ENCODE assay signal across 8 mouse cellular contexts in the genomic region with DNA sequence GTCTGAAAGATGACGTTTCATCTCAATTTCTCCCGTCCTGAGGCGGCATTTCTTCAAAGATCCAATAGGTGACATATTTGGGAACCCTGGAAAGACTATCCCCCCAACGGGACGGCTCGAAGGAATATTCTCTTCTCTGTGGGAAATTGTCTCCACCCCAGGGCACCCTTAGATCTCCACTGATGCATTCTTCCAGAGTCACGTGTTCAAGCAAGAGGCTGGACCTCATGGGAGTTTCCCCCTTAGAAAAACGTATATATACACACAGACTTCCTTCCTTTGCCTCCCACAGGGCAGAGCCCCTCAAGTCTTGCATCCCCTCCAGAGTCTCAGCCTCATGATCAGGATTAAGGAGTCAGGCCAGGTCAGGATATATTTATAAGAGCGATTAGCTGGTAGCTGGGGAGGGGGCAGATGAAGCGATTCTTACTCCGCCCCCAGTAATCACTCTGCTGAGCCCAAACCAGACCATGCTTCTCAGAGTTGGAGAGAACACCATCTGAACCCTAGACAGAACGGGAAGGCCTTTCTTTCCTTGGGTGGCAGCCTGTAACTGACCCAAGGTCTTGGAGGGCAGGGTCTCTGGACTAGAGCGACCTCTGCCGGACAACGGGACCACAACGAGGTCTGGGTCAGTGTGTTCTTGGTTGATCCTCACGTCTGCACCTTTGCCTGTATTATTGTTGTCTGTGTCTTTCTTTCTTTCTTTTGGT. TPM values are rescaled to one million over a fixed set of nuclear protein-coding genes. Genes with fewer than 3 reads are reported as not detected.
A peak's percentile ranks its signal among the peaks of the same experiment; 100 is the strongest.
DNase-seq lines count a peak whose midpoint lies in the region; ATAC-seq and TF ChIP-seq lines count a peak whose summit lies in the region.

Gene Rtbdn (plus strand): TSS at position 464 of the 713 bp plus-strand sequence.

- no peaks in the 10 kb centered on the region for H3K79me2 ChIP-seq in liver, adult 2 months (ENCODE audit: control insufficient read depth, insufficient read depth, low read length)

- DNase-seq in liver, adult 2 months (ENCODE audit: extremely low read depth, low read depth, low spot score) = no peak
- DNase-seq in liver = no peak
- peak; percentile 83 to 85 for DNase-seq in cerebellum, postnatal 10 days
- DNase-seq in hindbrain, postnatal 0 days (ENCODE audit: low spot score) = peak; percentile 61
- DNase-seq in neural tube, embryonic 10.5 days (ENCODE audit: extremely low spot score, low spot score) = peak; percentile 40
- no peak for DNase-seq in thymus, postnatal 36 days
- DNase-seq in natural killer cell, adult 2 months (ENCODE audit: low spot score in 2 of 2) = no peak
- DNase-seq in gastrocnemius, postnatal 4 days (ENCODE audit: low spot score in 2 of 2) = no peak

- no peaks in the 10 kb centered on the region for H3K36me3 ChIP-seq in liver, adult 2 months (ENCODE audit: control insufficient read depth, insufficient read depth, low read length)
- no peaks in the 10 kb centered on the region for H3K36me3 ChIP-seq in hindbrain, postnatal 0 days (ENCODE audit: insufficient read depth, low read length)

- H3K27me3 ChIP-seq in liver, adult 2 months (ENCODE audit: control insufficient read depth, insufficient read depth, low read length) = peaks cover 22% of the 10 kb centered on the region
- H3K27me3 ChIP-seq in hindbrain, postnatal 0 days (ENCODE audit: insufficient read depth, low read length) = peaks cover 13% of the 10 kb centered on the region; the same call in 1 of the 2 replicates

- H3K9me3 ChIP-seq in hindbrain, postnatal 0 days (ENCODE audit: low read length) = no peaks in the 10 kb centered on the region

- peak; percentile 30 for ATAC-seq in hindbrain, postnatal 0 days

- H3K4me1 ChIP-seq in liver, adult 2 months (ENCODE audit: control insufficient read depth, insufficient read depth, low read length) = peaks cover 3% of the 10 kb centered on the region; the same call in 1 of the 2 replicates
- H3K4me1 ChIP-seq in hindbrain, postnatal 0 days (ENCODE audit: insufficient read depth, low read length) = peaks cover 8% of the 10 kb centered on the region; the same call in 1 of the 2 replicates

- H3K4me2 ChIP-seq in hindbrain, postnatal 0 days (ENCODE audit: low read depth, low read length) = peak within 1 kb of the TSS; percentile 72

- H3K4me3 ChIP-seq in liver, adult 2 months (ENCODE audit: insufficient read depth, low read depth, low read length) = no peak within 1 kb of the TSS
- H3K4me3 ChIP-seq in hindbrain, postnatal 0 days (ENCODE audit: low read length) = peak within 1 kb of the TSS; percentile 66

- no peak for TF ChIP-seq POLR2A in liver, adult 2 months (IDR thresholded peaks at IDR 0.05; ENCODE audit: extremely low read depth, insufficient read depth, low read length)

- no peak within 1 kb of the TSS for H3K27ac ChIP-seq in liver, adult 2 months (replicated peaks; ENCODE audit: insufficient read depth, low read depth, low read length)
- H3K27ac ChIP-seq in hindbrain, postnatal 0 days = peak within 1 kb of the TSS; percentile 81

- peak; percentile 44; the same call in 1 of the 2 replicates for TF ChIP-seq CTCF in liver, adult 2 months (IDR thresholded peaks at IDR 0.05; ENCODE audit: low read depth, low read length)
- TF ChIP-seq CTCF in hindbrain, postnatal 0 days (IDR thresholded peaks at IDR 0.05; ENCODE audit: low read depth) = peak; percentile 65

- no peak within 1 kb of the TSS for H3K9ac ChIP-seq in liver, adult 2 months (ENCODE audit: low read depth, low read length)
- H3K9ac ChIP-seq in hindbrain, postnatal 0 days (replicated peaks; ENCODE audit: low read length) = peak within 1 kb of the TSS; percentile 80

- 14% methylated on average over 17 of the region's 17 CpGs for WGBS in liver, adult 2 months
- WGBS in hindbrain, postnatal 0 days = 4% methylated on average over 17 of the region's 17 CpGs

RNA-seq across cellular contexts. Expression of gene Rtbdn, which starts in this region (rescaled TPM):
- not detected in 2 replicates for total RNA-seq in liver, adult 2 months (2014; rRNA removed)
- not detected in 2 replicates for polyA plus RNA-seq in liver, adult 2 months (2012; rRNA removed)
- 5.8 and 11.6 TPM in 2 replicates for total RNA-seq in hindbrain, postnatal 0 days (2014; rRNA removed)
- polyA plus RNA-seq in hindbrain, postnatal 0 days (2015; fragmentation: Nextera tagmentation; extraction: Ambion mirVana) = 3.5 and 4.1 TPM in 2 replicates
- total RNA-seq in gastrocnemius, postnatal 4 days (2021) = not detected

Comparison
In these comparisons a context has a peak if more than half of its experiments do, and no peak if none do; other contexts are left out.
1. DNase-seq: peak in cerebellum, postnatal 10 days (2 of 2), hindbrain, postnatal 0 days (single experiment) and neural tube, embryonic 10.5 days (single experiment); none in liver, adult 2 months (single experiment), liver (single experiment), thymus, postnatal 36 days (0 of 2), natural killer cell, adult 2 months (0 of 2) and gastrocnemius, postnatal 4 days (0 of 2).